Mouse (Mus musculus): Measurements from ENCODE around the gene Brd3.

The Brd3 gene

DNA sequence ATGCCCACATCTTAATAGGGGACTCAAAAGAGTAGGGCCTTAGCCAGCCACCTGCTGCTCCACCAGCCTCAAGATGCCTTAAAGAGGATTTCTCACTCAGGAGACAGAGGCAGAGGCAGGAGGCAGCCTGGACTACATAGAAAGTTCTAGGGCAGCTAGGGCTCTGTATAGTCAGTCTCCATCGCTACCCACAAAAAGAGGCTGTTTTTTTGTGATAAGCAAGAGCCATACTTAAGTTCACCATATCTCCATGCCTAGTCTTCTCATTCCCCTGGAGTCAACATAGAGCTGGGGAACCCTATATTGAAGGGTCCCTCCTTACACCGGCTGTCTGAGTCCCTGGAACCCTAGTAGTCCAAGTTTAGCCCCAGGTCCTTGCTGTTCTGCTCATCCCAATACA lies 36.9 kb downstream of the Brd3 start:
- DNase-seq (ENCODE audit: low spot score) = no peak

DNA sequence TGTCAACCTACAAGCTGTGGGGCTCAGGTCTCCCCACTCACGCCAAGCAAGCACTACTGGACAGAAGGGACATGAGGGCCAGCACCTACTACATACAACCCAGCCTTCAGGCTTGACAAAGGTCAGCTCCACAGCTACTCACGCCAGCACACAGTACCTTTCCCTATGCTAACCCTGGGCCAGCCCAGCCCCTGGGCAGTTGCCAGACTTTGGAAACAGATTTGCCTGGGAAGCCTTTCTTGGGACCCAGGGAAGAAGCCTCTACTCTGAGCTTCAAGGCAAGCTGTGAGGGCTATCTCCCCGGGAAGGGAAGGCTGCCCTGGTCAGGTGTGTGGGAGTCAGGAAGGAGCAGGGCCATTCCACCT lies 37.5 kb downstream of the Brd3 start:
- no peak for DNase-seq (ENCODE audit: low spot score)

DNA sequence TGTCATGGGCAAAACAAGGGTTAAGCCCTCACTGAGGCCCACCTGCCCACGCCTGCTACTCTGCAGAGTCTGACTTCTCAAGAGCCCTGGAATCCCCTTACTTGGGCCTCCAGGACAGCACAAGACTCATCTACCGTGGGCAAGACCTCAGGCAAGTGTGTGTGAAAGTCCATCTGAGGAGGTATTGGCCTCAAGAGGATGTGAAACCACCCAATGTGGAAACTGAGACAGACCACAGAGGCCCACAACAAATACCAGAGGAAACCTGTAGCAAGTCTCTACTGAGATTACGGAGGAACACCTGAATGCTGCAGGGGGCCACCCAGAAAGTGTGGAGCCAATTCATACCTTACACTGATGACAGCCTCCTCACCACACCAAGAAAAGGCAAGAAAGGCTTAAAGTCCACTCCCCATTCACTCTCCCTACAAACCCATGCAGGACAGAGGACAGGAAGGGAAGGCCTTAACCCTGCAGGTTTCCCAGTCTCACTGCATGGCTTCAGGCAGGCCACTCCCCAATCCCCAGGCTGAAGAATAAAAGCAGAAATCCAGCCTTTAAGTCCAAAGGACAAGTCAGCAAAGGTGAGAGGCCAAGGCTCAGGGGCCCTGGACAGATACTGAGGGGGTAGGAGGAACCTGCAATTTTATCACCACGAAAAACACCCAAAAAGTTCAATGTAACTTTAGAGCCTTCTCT lies 38.0 kb downstream of the Brd3 start:
- DNase-seq (ENCODE audit: low spot score) = no peak

DNA sequence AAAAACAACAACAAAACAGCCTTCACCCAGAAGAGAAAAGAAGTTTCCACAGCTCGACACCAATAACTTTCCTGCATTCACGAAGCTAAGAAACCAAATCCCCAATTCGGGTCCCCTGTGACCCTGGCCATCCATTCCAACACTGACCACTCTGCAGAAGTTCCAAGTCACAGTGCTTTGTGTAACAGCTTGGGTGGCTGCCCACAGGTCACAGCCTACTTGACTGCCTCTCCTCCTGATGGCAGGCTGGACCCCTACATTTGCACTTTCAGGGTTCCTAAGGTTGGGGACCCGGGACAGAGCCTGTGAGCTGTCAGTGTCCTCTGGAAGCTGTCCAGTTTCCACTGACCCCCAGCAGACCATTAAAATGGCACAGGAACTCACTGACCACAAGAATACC lies 44.6 kb downstream of the Brd3 start:
- no peak for DNase-seq (ENCODE audit: low spot score)

DNA sequence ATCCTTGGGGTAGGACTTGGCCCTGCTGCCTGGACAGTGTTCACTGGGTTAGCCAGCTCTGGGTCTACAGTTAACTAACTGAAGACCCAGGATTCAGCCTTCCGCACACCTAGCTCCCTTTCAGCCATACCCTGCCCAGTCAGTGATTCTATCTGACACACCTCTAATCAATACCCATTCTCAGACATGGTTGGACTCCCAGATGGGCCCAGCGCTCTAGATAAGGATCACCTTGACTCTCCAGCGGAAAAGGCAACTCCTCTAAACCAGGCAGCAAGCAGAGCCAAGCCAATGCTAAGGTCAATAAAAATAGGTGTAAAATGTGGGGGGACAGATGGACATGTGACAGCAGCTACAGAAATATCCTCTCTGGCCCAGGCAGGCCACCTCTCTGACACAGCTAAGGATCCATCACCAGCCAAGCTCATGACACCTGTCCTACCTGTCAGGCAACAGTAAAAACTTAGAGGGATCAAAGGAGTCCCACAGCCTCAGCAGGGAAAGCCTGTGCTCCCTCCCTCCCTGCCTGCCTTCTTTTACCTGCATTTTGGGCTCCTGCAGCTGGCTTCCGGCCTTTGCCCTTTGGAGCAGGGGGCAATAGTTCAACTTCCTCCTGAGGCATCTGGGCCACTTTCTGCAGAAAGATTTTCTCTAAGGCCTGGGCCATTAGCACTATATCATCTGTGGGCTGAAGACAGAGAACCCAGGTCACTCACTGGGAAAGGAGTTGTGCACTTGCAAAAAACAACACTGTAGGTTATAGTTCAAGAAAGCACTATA lies 45.4 kb downstream of the Brd3 start:
- no peak for DNase-seq (ENCODE audit: low spot score)

DNA sequence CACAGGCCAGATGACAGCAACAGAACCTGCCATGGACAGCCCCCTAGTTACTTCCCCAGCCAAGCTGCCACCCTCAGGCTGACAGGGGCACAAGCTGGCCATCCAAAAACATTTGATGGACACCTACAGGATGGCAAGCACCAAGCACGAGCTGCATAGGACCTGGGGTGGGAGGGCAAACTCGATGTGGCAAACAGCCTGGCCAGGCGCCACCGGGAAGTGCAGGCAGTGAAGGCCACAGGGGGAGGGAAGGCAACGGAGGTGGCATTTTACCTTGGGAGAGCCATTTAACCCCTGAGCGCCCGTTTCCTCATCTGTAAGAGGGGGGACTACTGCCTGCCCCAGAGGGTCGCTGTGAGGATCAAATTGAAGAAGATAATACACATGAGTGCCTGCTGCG lies 46.8 kb downstream of the Brd3 start:
- DNase-seq (ENCODE audit: low spot score) = no peak

DNA sequence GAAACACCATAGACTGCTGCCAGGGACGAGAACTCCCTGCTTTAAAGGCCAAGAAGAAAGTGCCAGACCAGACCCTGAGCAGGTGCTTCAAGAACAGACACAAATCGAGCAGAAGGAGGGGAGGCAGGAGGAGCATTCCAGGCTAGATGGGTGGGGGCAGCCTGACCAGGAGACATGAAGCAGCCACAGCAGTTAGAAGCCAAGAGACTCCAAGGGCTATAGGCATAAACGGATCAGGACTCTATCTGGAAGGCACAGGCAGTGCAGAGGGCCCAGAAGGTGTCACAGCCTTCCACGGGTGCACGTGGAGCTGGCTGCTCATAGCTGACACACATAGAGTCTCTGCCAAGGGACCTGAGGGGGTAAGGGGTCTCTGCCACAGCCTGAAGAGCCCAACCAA lies 47.3 kb downstream of the Brd3 start:
- no peak for DNase-seq (ENCODE audit: low spot score)

DNA sequence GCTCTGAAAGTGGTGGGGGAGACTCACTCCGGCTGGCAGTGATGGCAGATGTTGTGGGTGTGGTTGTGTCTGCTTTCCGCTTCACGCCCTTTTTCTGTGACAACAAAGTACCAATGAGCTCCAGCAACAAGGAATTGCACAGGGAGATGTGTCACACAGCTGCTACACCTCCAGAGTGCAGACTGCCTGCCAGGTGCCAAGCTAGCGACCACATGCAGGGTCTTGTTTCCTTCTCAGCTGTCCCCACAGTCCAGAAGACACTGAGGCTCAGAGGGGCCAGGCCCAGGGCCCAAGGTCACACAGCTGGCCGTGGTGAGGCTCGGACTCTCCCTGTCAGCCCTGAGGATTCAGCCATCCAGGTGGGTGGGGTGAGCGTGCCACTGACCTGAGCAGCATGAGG lies 47.7 kb downstream of the Brd3 start:
- no peak for DNase-seq (ENCODE audit: low spot score)

DNA sequence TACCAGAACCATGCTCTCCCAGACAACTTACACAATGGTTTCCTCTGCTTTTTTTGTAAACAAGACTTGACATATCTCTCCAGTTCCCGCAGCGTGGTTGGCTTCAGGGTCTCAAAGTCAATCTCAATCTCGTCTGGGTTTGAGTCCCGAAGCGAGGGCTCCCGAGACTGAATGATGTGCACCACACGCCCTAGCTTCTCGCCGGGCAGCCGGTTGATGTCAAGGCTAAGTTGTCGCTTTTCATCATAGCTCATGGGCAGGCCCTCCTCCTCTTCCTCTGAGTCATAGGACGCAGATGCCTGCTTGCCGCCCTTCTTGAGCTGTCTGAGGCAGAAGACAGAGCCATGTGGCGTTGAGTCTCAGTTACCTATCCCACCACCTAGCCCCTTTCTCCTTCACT lies 57.2 kb downstream of the Brd3 start:
- no peak for DNase-seq (ENCODE audit: low spot score)

DNA sequence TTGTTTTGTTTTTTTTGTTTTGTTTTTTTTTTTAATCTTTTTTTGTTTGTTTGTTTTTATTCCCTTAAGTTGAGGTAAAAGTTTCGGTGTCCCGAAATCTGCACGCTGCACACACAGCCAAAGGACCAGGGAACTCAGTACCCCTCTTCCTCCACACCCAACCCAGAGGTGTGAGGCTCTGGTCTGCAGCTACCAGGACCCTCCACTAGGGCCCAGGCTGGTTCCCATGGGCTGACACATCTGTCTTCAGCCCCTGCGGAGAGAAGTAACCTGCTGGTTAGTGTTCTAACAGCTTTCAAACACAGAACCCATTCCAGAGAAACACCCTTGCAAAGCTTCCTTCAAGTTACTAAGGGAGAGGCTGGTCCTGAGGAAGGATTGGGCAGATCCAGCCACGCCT lies 59.7 kb downstream of the Brd3 start:
- DNase-seq (ENCODE audit: low spot score) = no peak

DNA sequence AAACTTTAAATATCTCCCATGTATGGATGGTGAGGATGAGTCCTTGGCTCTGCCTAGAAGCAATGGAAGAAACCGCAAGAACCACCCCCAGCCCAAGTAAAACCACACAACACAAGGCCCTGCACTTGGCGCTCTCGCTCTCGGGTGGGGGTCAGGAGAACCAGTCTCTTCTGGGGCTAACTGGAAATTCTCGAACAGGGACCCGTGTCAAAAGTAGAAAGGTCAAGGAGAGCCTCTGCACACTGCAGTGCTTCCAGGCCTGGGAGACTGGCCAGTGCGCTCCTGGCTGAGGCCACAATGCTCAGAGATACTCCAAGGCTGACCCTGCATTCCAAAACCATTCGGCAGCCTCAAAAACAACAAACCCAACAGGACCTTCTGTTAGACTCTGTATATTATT lies 60.6 kb downstream of the Brd3 start:
- DNase-seq (ENCODE audit: low spot score) = no peak

DNA sequence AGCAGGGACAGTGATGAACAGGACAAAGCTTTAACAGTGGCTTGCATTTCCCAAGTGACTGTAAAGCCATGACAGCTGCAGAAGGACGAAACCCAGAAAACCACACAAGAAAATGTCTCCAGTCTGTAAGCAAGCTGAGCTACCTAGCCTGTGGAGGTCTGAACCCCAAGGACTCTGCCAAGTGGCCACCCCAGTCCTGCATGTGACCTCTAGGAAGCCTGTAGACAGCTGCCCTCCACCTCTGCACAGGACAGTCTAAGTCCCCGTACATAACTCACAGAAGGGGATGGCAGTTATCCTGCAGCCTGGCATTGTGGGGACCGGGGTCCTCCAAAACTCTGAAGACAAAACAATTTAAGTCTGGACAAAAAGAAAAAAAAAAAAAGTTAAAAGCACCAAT lies 61.6 kb downstream of the Brd3 start:
- no peak for DNase-seq (ENCODE audit: low spot score)

DNA sequence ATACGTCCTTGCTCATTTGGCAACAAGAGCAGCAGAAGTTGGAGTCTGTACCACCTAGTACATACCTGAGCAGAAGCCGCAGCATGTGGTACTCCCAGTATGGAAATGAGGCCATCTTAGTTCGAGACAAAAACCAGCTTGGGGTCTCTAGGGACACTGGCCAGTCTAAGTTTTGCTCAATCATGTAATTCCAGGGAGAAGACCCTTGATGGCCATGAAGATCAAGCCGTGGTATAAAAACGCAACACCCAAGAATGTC lies 64.1 kb downstream of the Brd3 start:
- DNase-seq (ENCODE audit: low spot score) = no peak

DNA sequence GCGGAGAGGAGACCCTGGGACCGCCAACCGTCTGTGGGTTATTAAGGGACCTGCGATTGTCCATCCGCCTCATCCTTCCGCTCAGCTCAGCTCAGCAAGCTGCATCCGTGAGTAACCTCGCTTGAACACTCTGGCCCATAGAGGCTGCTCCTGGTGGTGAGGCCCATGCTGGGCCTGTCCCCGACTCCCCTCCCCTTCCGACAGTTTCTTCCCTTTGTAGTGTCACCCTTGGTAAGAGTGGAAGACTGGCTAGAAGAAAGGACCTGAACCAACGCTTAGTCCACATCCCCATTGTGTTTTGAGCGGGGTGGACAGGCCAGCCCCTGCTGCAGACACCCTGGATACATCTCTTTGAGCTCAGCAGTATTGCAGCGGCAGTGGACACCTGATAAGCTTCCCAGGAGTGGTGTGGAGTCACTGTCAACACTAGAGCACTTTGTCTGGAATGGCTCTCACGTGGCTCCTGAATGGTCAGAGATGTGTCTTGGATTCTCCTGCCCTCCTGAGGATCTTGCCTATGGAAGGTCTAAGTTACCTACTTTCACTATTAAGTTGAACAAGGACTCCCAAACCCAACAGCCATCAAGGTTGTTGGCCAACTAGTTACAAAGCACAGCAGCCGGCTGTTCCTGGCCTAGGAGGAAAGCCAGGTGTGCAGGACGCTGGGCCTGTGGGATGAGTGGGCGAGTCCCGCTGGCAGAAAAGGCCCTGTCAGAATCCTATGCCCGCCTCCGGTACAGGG lies 64.6 kb downstream of the Brd3 start:
- no peak for DNase-seq (ENCODE audit: low spot score)

DNA sequence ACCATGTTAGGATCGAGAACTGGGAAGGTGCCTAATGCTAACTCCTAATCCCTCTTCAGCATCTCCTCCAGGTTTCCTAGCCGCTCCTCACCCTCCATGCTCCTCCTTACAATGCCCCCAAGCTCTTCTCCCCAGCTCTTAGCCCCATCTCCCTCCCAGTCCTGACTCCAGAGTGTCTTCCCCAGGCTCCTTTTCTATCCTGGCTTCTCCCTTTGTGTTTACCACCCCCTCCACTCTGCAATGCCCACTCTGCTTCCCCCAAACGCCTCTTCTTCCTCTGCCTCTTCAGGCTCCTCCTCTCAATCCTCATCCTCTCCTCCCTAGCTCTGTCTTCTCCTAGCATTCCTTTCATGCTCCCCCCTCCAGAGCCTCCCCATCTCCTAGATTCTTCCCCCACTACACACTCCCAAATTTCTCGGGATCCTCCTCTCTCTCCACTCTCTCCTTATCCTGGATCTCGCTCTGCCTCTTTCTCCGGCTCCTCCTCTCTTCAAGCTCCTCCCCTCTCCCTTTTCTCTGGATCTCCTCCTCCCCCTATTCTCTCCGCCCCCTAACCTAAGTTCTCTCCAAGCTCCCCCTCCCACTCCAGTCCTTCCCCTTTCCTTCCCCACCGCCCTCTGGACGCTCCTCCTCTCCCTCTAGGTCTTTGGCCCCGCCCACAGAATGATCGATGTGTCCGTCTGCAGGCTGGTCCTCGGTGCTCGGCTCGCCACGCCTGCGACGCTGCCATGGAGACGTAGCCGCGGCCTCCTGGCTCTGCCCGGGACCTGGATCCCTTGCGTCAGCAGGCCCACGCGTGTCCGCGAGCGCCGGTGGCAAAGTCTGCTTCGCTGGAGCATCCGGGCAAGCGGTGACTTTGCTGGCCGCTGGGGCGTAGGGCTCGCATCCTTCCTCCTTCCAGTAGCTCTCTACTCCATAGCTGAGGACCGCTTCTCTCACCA lies 65.4 kb downstream of the Brd3 start, which contains the start of gene Brd3os:
TSS of gene Brd3os (plus strand) at position 558 of the 941 bp plus-strand sequence.
- peak; percentile 98 for DNase-seq (ENCODE audit: low spot score)

DNA sequence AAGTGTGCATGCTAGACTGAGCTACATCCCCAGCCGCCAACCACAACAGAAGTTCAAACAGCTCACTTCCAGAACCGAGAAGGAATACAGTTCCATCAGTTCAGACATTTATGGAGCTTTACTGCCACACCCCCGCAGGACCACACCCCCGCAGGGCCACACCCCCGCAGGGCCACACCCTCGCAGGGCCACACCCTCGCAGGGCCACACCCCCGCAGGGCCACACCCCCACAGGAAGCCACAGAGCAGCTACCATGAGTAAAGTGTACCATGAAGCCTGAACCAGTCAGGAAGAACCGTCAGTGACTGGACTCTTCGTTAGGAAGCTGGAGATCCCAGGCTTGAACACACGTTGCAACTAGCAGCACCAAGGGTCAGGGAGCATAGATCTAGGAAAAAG lies 69.2 kb downstream of the Brd3 start:
- no peak for DNase-seq (ENCODE audit: low spot score)

DNA sequence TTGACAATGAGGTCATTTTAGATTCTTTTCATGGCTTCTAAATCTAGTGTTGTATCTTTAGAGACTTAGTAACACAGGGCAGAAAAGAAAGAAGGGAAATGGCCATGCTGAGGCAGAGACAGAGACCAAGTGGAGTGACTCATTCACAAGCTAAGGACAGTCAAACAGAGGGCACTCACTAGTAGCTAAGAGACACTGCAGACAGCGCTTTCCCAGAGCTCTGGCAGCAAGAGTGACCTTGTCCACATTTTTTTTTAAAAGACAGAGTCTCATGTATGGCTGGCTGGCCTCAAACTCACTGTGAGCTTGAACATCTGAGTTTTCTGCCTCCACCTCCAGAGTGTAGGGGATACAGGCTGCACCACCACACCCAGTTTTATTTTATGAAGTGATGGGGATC lies 69.6 kb downstream of the Brd3 start:
- no peak for DNase-seq (ENCODE audit: low spot score)

DNA sequence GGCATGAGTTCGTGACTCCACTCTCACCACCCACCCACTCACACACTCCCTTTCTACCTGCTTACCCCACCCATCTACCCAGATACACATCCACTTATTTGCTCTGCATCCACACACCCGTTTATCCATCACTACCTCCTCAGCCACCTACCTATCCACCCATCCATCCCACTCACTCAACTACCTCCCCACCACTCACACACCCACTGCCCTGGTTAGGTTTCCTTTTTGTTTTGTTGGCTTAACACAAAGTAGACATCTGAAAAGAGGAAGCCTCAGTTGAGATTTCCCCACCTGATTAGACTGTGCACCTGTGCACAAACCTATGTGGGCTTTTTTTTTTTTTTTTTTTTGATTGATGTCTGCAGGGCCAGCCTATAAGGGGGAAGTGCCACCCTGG lies 74.9 kb downstream of the Brd3 start:
- DNase-seq (ENCODE audit: low spot score) = no peak

DNA sequence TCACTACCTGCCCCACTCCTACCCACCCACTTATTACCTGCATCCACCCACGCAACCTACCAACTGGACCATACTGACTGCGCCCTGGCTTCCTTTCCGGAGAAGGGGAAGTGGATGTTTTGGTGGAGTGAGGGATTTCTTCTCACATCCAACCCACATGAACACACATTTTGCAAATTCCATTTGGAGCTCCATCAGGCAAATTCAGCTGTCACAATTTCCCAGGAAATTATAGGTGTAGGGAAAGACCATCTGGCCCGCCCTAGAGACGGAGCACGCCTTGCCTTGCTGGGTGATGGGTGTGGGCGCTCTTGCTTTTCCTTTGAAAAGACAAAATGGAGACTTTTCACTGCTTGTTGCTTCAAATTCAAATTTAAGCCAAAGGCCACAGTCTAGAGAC lies 76.8 kb downstream of the Brd3 start:
- no peak for DNase-seq (ENCODE audit: low spot score)

DNA sequence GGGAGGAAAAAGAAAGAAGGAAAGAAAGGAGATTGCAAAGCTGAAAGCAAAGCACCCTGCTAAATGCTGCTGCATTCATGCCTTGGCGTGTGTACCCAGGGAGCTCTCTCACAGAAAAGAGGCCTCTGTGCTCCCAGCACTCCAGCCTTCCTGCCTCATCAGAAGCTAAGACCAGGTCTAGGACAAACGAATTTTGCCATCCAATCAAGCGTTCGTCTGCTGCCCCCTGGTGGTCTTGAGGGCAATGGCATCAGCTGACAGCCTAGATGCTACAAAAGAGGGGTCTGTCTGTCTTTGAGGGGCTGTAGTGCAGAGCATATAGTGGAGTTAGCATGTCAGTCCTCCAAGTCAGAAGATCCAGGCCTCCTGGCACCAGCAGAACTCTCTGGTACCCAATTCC lies 79.4 kb downstream of the Brd3 start:
- DNase-seq (ENCODE audit: low spot score) = peak; percentile 91

DNA sequence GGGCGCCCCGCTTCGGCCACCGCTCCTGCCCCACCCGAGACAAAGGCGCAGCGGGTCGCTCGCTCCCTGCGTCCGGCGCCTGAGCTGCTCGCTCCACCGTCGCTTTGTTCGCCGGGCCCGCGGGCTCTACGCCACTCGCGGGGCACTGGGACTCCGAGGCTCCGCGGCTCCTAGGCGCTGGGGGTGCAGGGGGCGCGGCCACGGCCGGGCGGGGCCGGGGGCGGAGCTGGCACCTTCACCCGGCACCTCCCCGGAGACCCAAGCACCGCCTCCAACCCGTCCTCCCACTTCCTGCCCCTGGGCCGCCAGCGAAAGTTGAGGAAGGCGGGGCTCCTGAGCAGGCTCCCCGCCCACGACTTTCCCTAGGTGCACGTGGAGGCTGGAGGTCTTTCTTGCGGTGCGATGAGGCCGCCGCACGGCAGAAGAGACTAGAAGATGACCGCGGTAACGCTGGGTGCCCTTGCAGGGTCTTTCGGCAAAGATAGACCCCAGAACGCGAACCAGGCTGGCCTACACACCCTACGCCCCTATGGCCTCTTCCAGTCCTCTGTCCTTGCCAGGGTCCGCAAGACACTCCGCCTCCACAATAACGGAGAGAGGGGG lies 80.5 kb downstream of the Brd3 start, which contains the start of gene Vav2:
TSS of gene Vav2 (minus strand) at position 179 of the 603 bp plus-strand sequence.
- DNase-seq (ENCODE audit: low spot score) = peak; percentile 94

DNA sequence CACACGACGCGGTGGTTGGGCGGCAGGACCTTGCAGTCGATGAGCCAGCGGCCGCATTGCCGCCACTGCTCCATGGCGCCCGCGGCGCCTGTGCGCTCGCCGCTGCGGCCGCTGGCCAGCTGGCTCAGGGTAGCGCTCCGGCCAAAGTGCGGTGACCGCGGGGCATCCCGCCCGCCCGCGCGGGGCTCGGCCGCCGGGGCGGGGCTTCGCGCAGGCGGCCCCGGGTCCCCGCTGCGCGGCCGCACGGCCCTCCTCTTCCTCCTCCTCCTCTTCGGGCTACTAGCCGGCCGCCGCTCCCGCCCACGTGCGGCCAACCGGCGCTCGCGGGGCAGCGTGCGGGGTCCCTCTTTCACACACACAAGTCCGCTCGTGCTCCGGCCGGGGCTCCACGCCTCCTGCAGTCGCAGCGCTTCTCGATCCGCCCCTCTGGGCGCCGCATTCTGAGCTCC lies 81.0 kb downstream of the Brd3 start:
- no peak for DNase-seq (ENCODE audit: low spot score)

Data from testis, postnatal 10 days (tissue).